Mouse (Mus musculus) CH12.LX (cell line): Measurements from ENCODE around the gene Ppp4r3b. TPM values are rescaled to one million over a fixed set of nuclear protein-coding genes. Genes with fewer than 3 reads are reported as not detected.

Experiments used
- DNase-seq: peaks from one replicate; pipeline ENCODE4 v3.0.0-alpha.2; 2013; ENCODE audit errors: extremely low read depth
- H3K27ac ChIP-seq: 2 replicates; pipeline ENCODE4 v1.5.1; 2012; ENCODE audit warnings: low read depth, mild to moderate bottlenecking, control low read depth, moderate library complexity; ENCODE audit not compliant: insufficient read depth
- H3K27me3 ChIP-seq: replicated peaks from 2 replicates; pipeline ENCODE3; 2012; ENCODE audit warnings: inconsistent platforms
- H3K36me3 ChIP-seq, 2 experiments: replicated peaks in 1 of 2; 2 replicates each; pipeline versions ENCODE3 to v1.6.1; 2012; ENCODE audit warnings: inconsistent platforms in 1 of 2, low read length in 1 of 2, mild to moderate bottlenecking in 1 of 2, mixed read lengths in 1 of 2, moderate library complexity in 1 of 2; ENCODE audit not compliant: control insufficient read depth in 1 of 2, insufficient read depth in 1 of 2
- H3K4me1 ChIP-seq, 2 experiments: 2 replicates each; pipeline ENCODE4 v1.6.1; 2012; ENCODE audit warnings: inconsistent platforms in 1 of 2, moderate library complexity in 1 of 2; ENCODE audit not compliant: insufficient read depth in 2 of 2, control insufficient read depth in 1 of 2
- H3K4me2 ChIP-seq: 2 replicates; pipeline ENCODE4 v1.6.1; 2012; ENCODE audit warnings: low read depth, mild to moderate bottlenecking, control low read depth; ENCODE audit not compliant: poor library complexity, insufficient read depth, severe bottlenecking
- H3K4me3 ChIP-seq, 3 experiments: fragments of 150-350 bp in 1 of 3; sonication (generic) in 1 of 3; replicated peaks in 1 of 3; 2 replicates each; pipeline versions ENCODE3 to v1.5.1; 2011 to 2012; ENCODE audit warnings: low read depth in 2 of 3, low read length in 2 of 3, mild to moderate bottlenecking in 2 of 3, moderate library complexity in 2 of 3, control low read depth in 1 of 3, improper control_type of control experiment in 1 of 3, inconsistent platforms in 1 of 3, mixed read lengths in 1 of 3; ENCODE audit not compliant: poor library complexity in 1 of 3
- H3K79me2 ChIP-seq: replicated peaks from 2 replicates; pipeline ENCODE4 v1.6.1; 2012; ENCODE audit warnings: mild to moderate bottlenecking, moderate library complexity; ENCODE audit not compliant: control insufficient read depth, poor library complexity, insufficient read depth, severe bottlenecking; ENCODE audit errors: extremely low read depth
- H3K9ac ChIP-seq: 2 replicates; pipeline ENCODE4 v1.6.1; 2012; ENCODE audit warnings: low read depth, mild to moderate bottlenecking, control low read depth, moderate library complexity; ENCODE audit not compliant: insufficient read depth
- H3K9me3 ChIP-seq: replicated peaks from 2 replicates; pipeline ENCODE3; 2012; ENCODE audit warnings: low read length, inconsistent platforms, mixed read lengths
- E2F4 ChIP-seq: IDR thresholded peaks from 2 replicates; pipeline ENCODE4 v1.6.1; 2011; ENCODE audit warnings: low read depth, low read length, improper control_type of control experiment; ENCODE audit not compliant: insufficient replicate concordance
- ELF1 ChIP-seq: IDR thresholded peaks from 2 replicates; pipeline ENCODE4 v1.6.1; 2014; ENCODE audit warnings: low read depth, mild to moderate bottlenecking, inconsistent platforms, low read length, improper control_type of control experiment
- EP300 ChIP-seq: IDR thresholded peaks from 2 replicates; pipeline ENCODE4 v1.6.1; 2011; ENCODE audit warnings: low read length, improper control_type of control experiment
- ETS1 ChIP-seq: conservative IDR thresholded peaks from 2 replicates; pipeline ENCODE4 v1.6.1; 2012; ENCODE audit warnings: low read depth, mild to moderate bottlenecking, inconsistent platforms, low read length, improper control_type of control experiment, moderate library complexity
- IRF4 ChIP-seq: IDR thresholded peaks from 2 replicates; pipeline ENCODE4 v1.6.1; 2014; ENCODE audit warnings: low read depth, mild to moderate bottlenecking, inconsistent platforms, low read length, improper control_type of control experiment
- MAFK ChIP-seq: IDR thresholded peaks from 2 replicates; pipeline ENCODE4 v1.6.1; 2011; ENCODE audit warnings: low read length, improper control_type of control experiment; ENCODE audit not compliant: insufficient replicate concordance
- MAX ChIP-seq: IDR thresholded peaks from 2 replicates; pipeline ENCODE4 v1.6.1; 2011; ENCODE audit warnings: low read length, improper control_type of control experiment
- MEF2A ChIP-seq: IDR thresholded peaks from 2 replicates; pipeline ENCODE4 v1.6.1; 2014; ENCODE audit warnings: low read depth, mild to moderate bottlenecking, inconsistent platforms, low read length, improper control_type of control experiment, borderline replicate concordance
- MXI1 ChIP-seq: IDR thresholded peaks from 2 replicates; pipeline ENCODE4 v1.6.1; 2011; ENCODE audit warnings: mild to moderate bottlenecking, low read depth, low read length, improper control_type of control experiment
- NRF1 ChIP-seq: IDR thresholded peaks from 2 replicates; pipeline ENCODE4 v1.6.1; 2014; ENCODE audit warnings: low read depth, mild to moderate bottlenecking, inconsistent platforms, low read length, improper control_type of control experiment, moderate library complexity
- POLR2A ChIP-seq: IDR thresholded peaks from 2 replicates; pipeline ENCODE4 v1.6.1; 2011; ENCODE audit warnings: low read depth, mild to moderate bottlenecking, improper control_type of control experiment, low read length
- POLR2AphosphoS2 ChIP-seq: IDR thresholded peaks from 2 replicates; pipeline ENCODE4 v1.6.1; 2011; ENCODE audit warnings: low read depth, low read length, improper control_type of control experiment
- RCOR1 ChIP-seq: conservative IDR thresholded peaks from 2 replicates; pipeline ENCODE4 v1.6.1; 2012; ENCODE audit warnings: low read depth, mild to moderate bottlenecking, inconsistent platforms, low read length, improper control_type of control experiment
- SMC3 ChIP-seq: IDR thresholded peaks from 2 replicates; pipeline ENCODE4 v1.6.1; 2011; ENCODE audit warnings: low read depth, low read length, improper control_type of control experiment
- UBTF ChIP-seq: IDR thresholded peaks from 2 replicates; pipeline ENCODE4 v1.6.1; 2012; ENCODE audit warnings: low read depth, mild to moderate bottlenecking, inconsistent platforms, low read length, improper control_type of control experiment, moderate library complexity
- USF1 ChIP-seq: IDR thresholded peaks from 2 replicates; pipeline ENCODE4 v1.6.1; 2014; ENCODE audit warnings: low read depth, mild to moderate bottlenecking, inconsistent platforms, low read length, improper control_type of control experiment
- ZC3H11A ChIP-seq: IDR thresholded peaks from 2 replicates; pipeline ENCODE4 v1.6.1; 2012; ENCODE audit warnings: low read depth, mild to moderate bottlenecking, inconsistent platforms, low read length, improper control_type of control experiment
- ZKSCAN1 ChIP-seq: IDR thresholded peaks from 2 replicates; pipeline ENCODE4 v1.6.1; 2012; ENCODE audit warnings: low read depth, inconsistent platforms, low read length, improper control_type of control experiment, borderline replicate concordance
- ZNF384 ChIP-seq: IDR thresholded peaks from 2 replicates; pipeline ENCODE4 v1.6.1; 2012; ENCODE audit warnings: low read depth, low read length, improper control_type of control experiment, inconsistent platforms
- dilution Hi-C: fragments of 300-500 bp; cut with MboI; formaldehyde crosslinking; loops from 2 replicates; pipeline ENCODE4 v1.14.3; 2020; ENCODE audit warnings: low sequenced_read_pairs; ENCODE audit not compliant: extremely low pct_unique_long_range_greater_than_20kb, extremely low pct_ligation_motif_present
- in situ Hi-C: fragments of 300-500 bp; cut with MboI; formaldehyde crosslinking; loops from 3 replicates; pipeline ENCODE4 v1.14.3; 2019; ENCODE audit warnings: low sequenced_read_pairs, low pct_ligation_motif_present, low pct_unique_long_range_greater_than_20kb, mixed read lengths
- polyA plus RNA-seq: library from polyadenylated mRNA; unstranded; fragments of >175 nt; gene quantifications from 2 replicates; pipeline ENCODE4 v1.2.1, GENCODE M21; 2012; ENCODE audit warnings: low read depth; ENCODE audit not compliant: insufficient read length
- total RNA-seq, 2 experiments: library from RNA; depleted of rRNA; stranded (reverse); fragments of 300-350 nt in 1 of 2; fragments of >200 nt in 1 of 2; gene quantifications; 2 replicates each; pipeline ENCODE4 v1.2.3; 2012 to 2014

Gene Ppp4r3b
- total and polyA plus RNA-seq, 3 experiments, result 95.5 to 127 (median 116) TPM

DNA sequence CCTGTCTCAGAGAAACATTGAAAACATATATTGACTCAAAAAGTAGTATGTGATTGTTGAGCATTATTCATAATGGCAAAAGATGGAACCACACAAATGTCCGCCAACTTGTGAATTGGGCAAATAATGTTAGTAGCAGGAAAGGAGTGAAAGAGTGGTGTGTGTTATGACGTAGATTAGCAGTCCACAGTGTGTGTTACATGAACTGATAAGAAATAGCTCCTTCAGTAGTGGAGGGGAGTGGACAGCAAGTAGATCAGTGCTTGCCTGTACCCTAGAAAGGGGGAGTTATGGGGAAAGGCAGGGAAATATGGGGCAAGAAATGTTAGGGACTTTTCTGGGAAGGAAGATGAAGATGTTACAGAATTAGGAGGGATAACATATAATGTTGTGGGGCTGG is 43.5 kb downstream of the Ppp4r3b start:
- TF ChIP-seq SMC3 (no peak), E2F4 (no peak), ZNF384 (no peak), MAX (no peak), POLR2AphosphoS2 (no peak), MEF2A (no peak), IRF4 (no peak), EP300 (no peak), USF1 (no peak), ETS1 (no peak), POLR2A (no peak), ZC3H11A (no peak), UBTF (no peak), NRF1 (no peak), MXI1 (no peak)
- TF ChIP-seq, all 38 proteins: peak for 0
- Histone ChIP-seq H3K9ac (no peak overlapping the region), H3K27ac (no peak overlapping the region), H3K36me3 (peaks cover 52 to 90% of the 10 kb centered on the region in 2 experiments), H3K79me2 (no peaks in the 10 kb centered on the region), H3K9me3 (no peaks in the 10 kb centered on the region), H3K4me1 (peaks cover 0 to 11% of the 10 kb centered on the region in 2 experiments; a peak in 2 of 4 replicates), H3K27me3 (no peaks in the 10 kb centered on the region), H3K4me2 (no peak overlapping the region), H3K4me3 (no peak overlapping the region)
- in situ Hi-C loops, result no loop called here
- dilution Hi-C loops, result no loop called here
- no peak for DNase-seq

DNA sequence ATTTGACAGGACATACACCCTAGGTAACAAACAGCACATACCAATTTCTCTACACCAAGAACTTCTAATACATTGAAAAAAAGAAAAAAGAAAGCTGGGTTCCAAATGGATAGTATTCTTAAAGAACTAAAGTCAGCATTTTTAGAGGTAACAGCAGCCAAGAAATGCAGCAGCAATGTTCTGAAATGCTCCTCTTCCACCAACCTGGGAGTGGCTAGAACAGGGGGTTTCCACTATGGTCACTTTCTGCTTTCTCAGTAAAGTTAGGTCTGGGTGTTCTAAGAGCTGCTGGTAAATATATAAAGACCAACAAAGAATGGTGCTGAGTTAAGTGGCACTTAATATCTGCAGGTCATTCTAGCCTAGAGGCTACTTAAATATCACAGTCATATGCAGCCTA is 46.4 kb downstream of the Ppp4r3b start:
- no peak overlapping the region for H3K9ac ChIP-seq
- no peak overlapping the region for H3K4me2 ChIP-seq
- no peak overlapping the region for H3K4me3 ChIP-seq
- dilution Hi-C loops (no loop called here), in situ Hi-C loops (no loop called here)
- no peak overlapping the region for H3K27ac ChIP-seq
- DNase-seq, result no peak
- H3K4me1 ChIP-seq, result peaks cover 0 to 11% of the 10 kb centered on the region in 2 experiments; a peak in 2 of 4 replicates
- H3K27me3 ChIP-seq, result no peaks in the 10 kb centered on the region
- H3K9me3 ChIP-seq, result no peaks in the 10 kb centered on the region
- H3K79me2 ChIP-seq, result no peaks in the 10 kb centered on the region
- H3K36me3 ChIP-seq, result peaks cover 51 to 91% of the 10 kb centered on the region in 2 experiments
- TF ChIP-seq MAFK, result 0 out of 2 replicates have a peak, but pooled peaks have one; percentile 64
- no peak for TF ChIP-seq MEF2A
- TF ChIP-seq RCOR1, result no peak
- no peak for TF ChIP-seq ZKSCAN1
- TF ChIP-seq ELF1, result no peak
